Mouse (Mus musculus) olfactory bulb, adult 2 months (tissue): ENCODE results near the gene Sema4b.

Experiments used
- CTCF ChIP-seq: fragments of 200-500 bp; IDR thresholded peaks from 2 replicates; pipeline ENCODE4 v1.5.1; 2012; ENCODE audit warnings: low read depth, mild to moderate bottlenecking, low read length, moderate library complexity; ENCODE audit not compliant: insufficient read depth
- POLR2A ChIP-seq: fragments of 200-500 bp; IDR thresholded peaks from 2 replicates; pipeline ENCODE4 v1.6.1; 2012; ENCODE audit warnings: mild to moderate bottlenecking, low read depth, low read length, moderate library complexity; ENCODE audit not compliant: insufficient read depth

DNA sequence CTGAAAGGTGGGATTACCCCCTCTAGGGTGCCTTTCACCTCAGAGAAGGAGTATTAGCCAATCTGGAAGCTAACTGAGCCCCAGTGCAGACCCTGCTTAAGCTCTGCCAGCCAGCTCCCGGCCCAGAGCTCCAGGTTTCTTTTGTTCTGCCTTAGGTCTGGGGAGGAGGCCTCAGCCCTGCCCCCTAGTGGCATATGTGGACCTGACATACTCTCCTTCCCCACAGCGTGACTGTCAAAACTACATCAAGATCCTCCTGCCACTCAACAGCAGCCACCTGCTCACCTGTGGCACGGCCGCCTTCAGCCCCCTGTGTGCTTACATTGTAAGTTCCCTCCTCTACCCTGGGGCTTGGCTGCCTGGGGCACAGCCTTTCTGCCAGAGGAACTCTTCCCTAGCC, 28.8 kb downstream of the Sema4b start:
- TF ChIP-seq CTCF = peak; percentile 66
- no peak for TF ChIP-seq POLR2A
